Mouse (Mus musculus) layer of hippocampus, postnatal 36 days (tissue): ENCODE measurements around the gene Gm14419. TPM values are rescaled to one million over a fixed set of nuclear protein-coding genes. Genes with fewer than 3 reads are reported as not detected.
"Not testable (repeated sequence)": the region's sequence is repeated elsewhere in the genome, so short reads cannot be mapped to it uniquely, and the experiment has no call there.

Experiments
- DNase-seq, 2 experiments: peaks; one replicate each; pipeline ENCODE4 v3.0.0; 2022
- total RNA-seq, 2 experiments: library from RNA; stranded (reverse); gene quantifications; 2 replicates each; pipeline ENCODE4 v1.2.3; 2021

Gm14419 gene
- total RNA-seq: 10 to 100 TPM; 56.3 to 83.7 TPM

DNA sequence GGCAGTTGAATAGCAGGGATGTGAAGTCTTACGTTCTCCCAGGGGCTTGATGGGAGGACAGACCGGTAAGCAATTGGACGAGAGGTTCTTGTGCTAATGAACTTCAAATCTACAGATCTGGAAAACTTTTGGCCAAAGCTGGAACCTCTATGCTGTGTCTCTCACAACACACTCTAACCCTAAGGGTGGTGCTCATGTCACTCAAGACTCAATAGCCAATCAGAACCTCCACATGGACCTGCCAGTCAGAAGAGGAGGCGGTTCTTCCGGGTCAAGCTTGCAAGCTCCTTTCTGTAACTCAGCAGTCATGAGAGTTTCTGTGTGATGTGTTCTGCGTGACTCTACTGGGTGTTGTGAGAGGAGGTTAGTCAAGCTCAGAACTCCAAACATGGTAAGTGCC is at the start of gene Gm14419:
Gene Gm14419, plus strand, starts transcription at position 301 of the 400 bp plus-strand sequence.
- DNase-seq: not testable (repeated sequence)

Other genes starting within 250 kb of the Gm14419 start
- 10 to 100 TPM; 13.0 to 20.2 TPM for gene Gm14295, start 202.3 kb upstream of the Gm14419 start, total RNA-seq
- not detected for gene Gm14408, start 169.8 kb upstream of the Gm14419 start, total RNA-seq
- 10 to 100 TPM; 16.8 to 18.2 TPM for gene Gm14296, start 73.1 kb upstream of the Gm14419 start, total RNA-seq
- gene Gm14401, start 73.4 kb downstream of the Gm14419 start, total RNA-seq: 1 to 10 TPM in 1 of 2 experiments, under 1 TPM in 1; 0.96 to 2.0 TPM
- gene Gm14410, start 205.5 kb downstream of the Gm14419 start, total RNA-seq: 10 to 100 TPM; 53.2 to 71.7 TPM